Mouse (Mus musculus) kidney, adult 2 months (tissue): ENCODE results near the gene Rrp1.

ENCODE experiments used
- CTCF ChIP-seq: fragments of 200-500 bp; conservative IDR thresholded peaks from 2 replicates; pipeline ENCODE4 v1.5.1; 2011; ENCODE audit warnings: low read depth, mild to moderate bottlenecking, control low read depth, low read length, moderate library complexity, mixed read lengths; ENCODE audit not compliant: insufficient read depth, insufficient read length
- POLR2A ChIP-seq: fragments of 200-500 bp; IDR thresholded peaks from one replicate; pipeline ENCODE4 v1.6.1; 2011; ENCODE audit warnings: low read depth, low read length, control low read depth

DNA sequence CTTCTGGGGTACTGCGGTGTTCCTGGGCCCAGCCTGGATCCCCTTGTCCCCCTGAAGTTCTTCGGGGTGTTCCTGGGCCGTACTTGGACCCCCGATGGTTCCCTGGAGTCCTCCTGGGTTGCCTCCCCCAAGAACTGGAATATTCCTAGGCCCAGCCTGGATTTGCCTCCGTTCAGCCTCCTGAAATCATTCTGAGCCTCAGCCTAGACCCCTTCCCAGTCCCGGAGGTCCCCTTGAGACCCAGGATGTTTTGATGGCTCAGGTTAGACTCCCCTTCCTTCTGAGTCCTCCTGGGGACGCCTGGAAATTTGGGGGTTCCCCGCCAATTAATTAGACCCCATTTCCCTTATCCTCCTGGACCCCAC is 60.2 kb downstream of the Rrp1 start:
- TF ChIP-seq POLR2A (no peak), CTCF (no peak)
